ENCODE assay signal across 14 mouse cellular contexts in the genomic region with DNA sequence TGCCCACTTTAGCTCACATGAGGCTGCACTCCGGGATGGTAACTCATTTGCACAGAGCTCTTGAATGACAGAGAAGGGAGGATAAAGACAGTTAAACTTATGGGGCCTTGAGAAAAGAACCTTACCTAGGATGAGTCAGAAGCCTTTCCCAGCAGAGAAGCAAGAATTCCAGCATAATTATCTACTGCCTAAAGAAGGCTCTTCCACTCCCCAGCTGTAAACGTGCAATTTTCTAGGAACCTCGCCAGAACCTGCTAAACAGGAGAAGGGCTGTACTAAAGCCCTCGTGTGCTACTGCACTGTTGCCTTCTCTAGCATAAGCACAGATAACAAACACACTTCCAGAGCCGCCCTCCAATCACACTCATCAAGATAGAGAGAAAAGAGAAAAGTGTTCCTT.
A peak's percentile ranks its signal among the peaks of the same experiment; 100 is the strongest.
DNase-seq lines count a peak whose midpoint lies in the region; ATAC-seq and TF ChIP-seq lines count a peak whose summit lies in the region.
"Had no signal": no experiment of that assay in that cellular context is flagged by ENCODE, and none has a peak within 500 bp of the region (broad histone marks: within the 10 kb centered on the region; RNA-seq: fewer than 3 reads in every experiment).

No protein-coding gene starts in this region.

- peak overlapping the region; percentile 75 for H3K9ac ChIP-seq in MEL (ENCODE audit: control insufficient read depth, low read depth, low read length, poor library complexity, severe bottlenecking)
- 0 out of 2 replicates have a peak overlapping the region, but pooled peaks have one; percentile 13 for H3K9ac ChIP-seq in liver, embryonic 14.5 days (replicated peaks)
- H3K9ac ChIP-seq: embryonic facial prominence, embryonic 12.5 days; forebrain, embryonic 12.5 days had no signal

- H3K79me2 ChIP-seq in MEL (ENCODE audit: control insufficient read depth, insufficient read depth, low read length, poor library complexity), result 0 out of 2 replicates have a peak, but pooled peaks cover 1% of the 10 kb centered on the region

- no peaks in the 10 kb centered on the region for H3K27me3 ChIP-seq in MEL (ENCODE audit: control insufficient read depth in 1 of 2, insufficient read depth in 2 of 2, low read length in 2 of 2)
- H3K27me3 ChIP-seq in liver, embryonic 14.5 days (ENCODE audit: control insufficient read depth, insufficient read depth, low read length), result no peaks in the 10 kb centered on the region
- H3K27me3 ChIP-seq: embryonic facial prominence, embryonic 12.5 days; limb, embryonic 13.5 days; midbrain, embryonic 13.5 days had no signal

- no peak for TF ChIP-seq EP300 in MEL (IDR thresholded peaks at IDR 0.05; ENCODE audit: low read depth in 1 of 2, low read length in 2 of 2)
- TF ChIP-seq EP300 in liver, embryonic 14.5 days (IDR thresholded peaks at IDR 0.05; ENCODE audit: low read depth), result no peak

- TF ChIP-seq POLR2A in MEL (IDR thresholded peaks at IDR 0.05; ENCODE audit: control insufficient read depth in 1 of 2, insufficient read depth in 1 of 2, low read depth in 1 of 2, low read length in 2 of 2, poor library complexity in 1 of 2), result no peak

- H3K4me2 ChIP-seq in liver, embryonic 14.5 days (ENCODE audit: low read depth), result peak overlapping the region; percentile 72

- peak overlapping the region; percentile 51 to 64 for H3K4me3 ChIP-seq in MEL (ENCODE audit: control insufficient read depth in 1 of 2, insufficient read depth in 1 of 2, low read depth in 2 of 2, low read length in 2 of 2)
- no peak overlapping the region for H3K4me3 ChIP-seq in liver, embryonic 14.5 days (ENCODE audit: insufficient read depth in 1 of 2, low read depth in 2 of 2, low read length in 2 of 2)
- H3K4me3 ChIP-seq: forebrain, embryonic 12.5 days; left cerebral cortex, adult 2 months had no signal

- peak overlapping the region; percentile 97 for H3K27ac ChIP-seq in MEL (ENCODE audit: control insufficient read depth, low read depth, low read length)
- H3K27ac ChIP-seq in liver, embryonic 14.5 days, result no peak overlapping the region
- H3K27ac ChIP-seq: embryonic facial prominence, embryonic 12.5 days; forebrain, embryonic 12.5 days; left cerebral cortex, adult 2 months; limb, embryonic 13.5 days; midbrain, embryonic 13.5 days had no signal

- H3K36me3 ChIP-seq in MEL (ENCODE audit: control insufficient read depth in 1 of 2, insufficient read depth in 2 of 2, low read length in 2 of 2), result peaks cover 0 to 13% of the 10 kb centered on the region in 2 experiments; a peak in 2 of 4 replicates
- no peaks in the 10 kb centered on the region for H3K36me3 ChIP-seq in liver, embryonic 14.5 days (replicated peaks; ENCODE audit: control insufficient read depth, insufficient read depth, low read depth)
- H3K36me3 ChIP-seq: embryonic facial prominence, embryonic 12.5 days; forebrain, embryonic 12.5 days; limb, embryonic 13.5 days; midbrain, embryonic 13.5 days had no signal

- no peak for DNase-seq in frontal cortex, postnatal 10 days (ENCODE audit: low spot score in 2 of 2)
- DNase-seq in MEL (ENCODE audit: low read depth, low spot score), result peak; percentile 68
- DNase-seq in c-Kit-positive CD71-positive TER-119-negative erythroid progenitor cells, embryonic 14.5 days (ENCODE audit: low read depth), result peak; percentile 34
- DNase-seq in liver, embryonic 14.5 days (ENCODE audit: low read depth in 3 of 3, low spot score in 3 of 3), result peak in 1 of 3 experiments; percentile 26
- DNase-seq in layer of hippocampus, adult 9-11 months, result no peak
- DNase-seq in heart, adult 9 months (ENCODE audit: low spot score in 2 of 2), result no peak
- DNase-seq: kidney, adult 11 months had no signal

- H3K4me1 ChIP-seq in MEL (ENCODE audit: control insufficient read depth in 1 of 2, insufficient read depth in 2 of 2, low read length in 2 of 2), result peaks cover 3 to 14% of the 10 kb centered on the region in 2 experiments
- H3K4me1 ChIP-seq in liver, embryonic 14.5 days (replicated peaks; ENCODE audit: control insufficient read depth in 2 of 2, insufficient read depth in 2 of 2, low read length in 1 of 2), result peaks cover 10 to 23% of the 10 kb centered on the region in 2 experiments

- H3K9me3 ChIP-seq in MEL (replicated peaks; ENCODE audit: insufficient read depth, low read length), result no peaks in the 10 kb centered on the region
- no peaks in the 10 kb centered on the region for H3K9me3 ChIP-seq in liver, embryonic 14.5 days (ENCODE audit: control insufficient read depth, low read length)
- H3K9me3 ChIP-seq: embryonic facial prominence, embryonic 12.5 days; forebrain, embryonic 12.5 days; limb, embryonic 13.5 days; midbrain, embryonic 13.5 days had no signal

- TF ChIP-seq RAD21 in MEL (IDR thresholded peaks at IDR 0.05; ENCODE audit: low read depth, low read length), result no peak

- peak; percentile 72 for ATAC-seq in frontal cortex, adult (ENCODE audit: low TSS enrichment)
- peak; percentile 16; the same call in 1 of the 2 replicates for ATAC-seq in liver, embryonic 14.5 days (ENCODE audit: insufficient read depth)
- ATAC-seq in inflammation-experienced regulatory T-cells, adult 6 months, result no peak

- no peak for TF ChIP-seq CTCF in MEL (IDR thresholded peaks at IDR 0.05 in 2 of 3, conservative IDR thresholded peaks at IDR 0.05 in 1 of 3; ENCODE audit: control insufficient read depth in 1 of 3, insufficient read depth in 1 of 3, low read depth in 2 of 3, low read length in 3 of 3, poor library complexity in 1 of 3, severe bottlenecking in 1 of 3)
- no peak for TF ChIP-seq CTCF in liver, embryonic 14.5 days (IDR thresholded peaks at IDR 0.05; ENCODE audit: low read depth)

- WGBS in liver, embryonic 14.5 days (ENCODE audit: insufficient replicate concordance), result 17% methylated on average over 5 of the region's 5 CpGs

TF ChIP-seq in MEL, 35 proteins besides CTCF, POLR2A, EP300 and RAD21:
- peak; percentile 58 for TF ChIP-seq GATA1 (IDR thresholded peaks at IDR 0.05; ENCODE audit: low read depth, low read length)
- TF ChIP-seq UBTF (IDR thresholded peaks at IDR 0.05; ENCODE audit: borderline replicate concordance, insufficient read depth, low read depth, low read length), result no peak
- TF ChIP-seq GABPA (IDR thresholded peaks at IDR 0.05; ENCODE audit: low read depth, low read length), result no peak
- TF ChIP-seq SIN3A (IDR thresholded peaks at IDR 0.05; ENCODE audit: low read length), result no peak
- TF ChIP-seq ETS1 (IDR thresholded peaks at IDR 0.05; ENCODE audit: low read depth, low read length), result peak; percentile 51; the same call in 1 of the 2 replicates
- no peak for TF ChIP-seq NELFE (IDR thresholded peaks at IDR 0.05; ENCODE audit: low read depth, low read length)
- peak; percentile 48; the same call in 1 of the 2 replicates for TF ChIP-seq BHLHE40 (IDR thresholded peaks at IDR 0.05; ENCODE audit: borderline replicate concordance, low read depth, low read length)
- peak; percentile 50; the same call in 1 of the 2 replicates for TF ChIP-seq MAX (IDR thresholded peaks at IDR 0.05; ENCODE audit: low read length)

Comparison
In these comparisons a context has a peak if more than half of its experiments do, and no peak if none do; other contexts are left out.
1. DNase-seq: peak in MEL (single experiment) and c-Kit-positive CD71-positive TER-119-negative erythroid progenitor cells, embryonic 14.5 days (single experiment); none in frontal cortex, postnatal 10 days (0 of 2), layer of hippocampus, adult 9-11 months (single experiment) and heart, adult 9 months (0 of 2).
2. H3K4me3 ChIP-seq: peak in MEL (2 of 2); none in liver, embryonic 14.5 days (0 of 2).